Comparison of ENCODE assay signal across 5 mouse cellular contexts in genomic region chr3:45117921-45118320, GRCm38 (mm10).
A peak's percentile ranks its signal among the peaks of the same experiment; 100 is the strongest.
DNase-seq lines count a peak whose midpoint lies in the region; TF ChIP-seq lines count a peak whose summit lies in the region.
"Not testable (repeated sequence)": the region's sequence is repeated elsewhere in the genome, so short reads cannot be mapped to it uniquely, and the experiment has no call there.

No protein-coding gene starts in this region.

- not testable (repeated sequence) for TF ChIP-seq POLR2A in ES-Bruce4 (IDR thresholded peaks at IDR 0.05; ENCODE audit: insufficient read depth, low read length)

- H3K9me3 ChIP-seq in ES-Bruce4 (replicated peaks; ENCODE audit: control insufficient read depth, insufficient read depth, low read length, poor library complexity, severe bottlenecking), result peaks cover 19% of the 10 kb centered on the region
- H3K9me3 ChIP-seq in ES-E14 (ENCODE audit: control insufficient read depth, insufficient read depth, low read depth, low read length), result not testable (repeated sequence)

- H3K27ac ChIP-seq in ES-Bruce4 (ENCODE audit: insufficient read depth, low read length) (peak overlapping the region; percentile 54; the same call in 1 of the 2 replicates), ES-E14 (ENCODE audit: insufficient read depth, low read depth, low read length, poor library complexity, severe bottlenecking) (peak overlapping the region; percentile 76)

- H3K4me3 ChIP-seq in ES-Bruce4 (ENCODE audit: low read depth, low read length); ES-E14 (ENCODE audit: insufficient read depth in 1 of 2, low read depth in 1 of 2, low read length in 2 of 2, poor library complexity in 1 of 2, severe bottlenecking in 1 of 2): not testable (repeated sequence)

- not testable (repeated sequence) for H3K27me3 ChIP-seq in ES-Bruce4 (ENCODE audit: control insufficient read depth, insufficient read depth, low read length, poor library complexity, severe bottlenecking)

- TF ChIP-seq CTCF in ES-Bruce4 (IDR thresholded peaks at IDR 0.05; ENCODE audit: low read depth, low read length), result not testable (repeated sequence)

- H3K9ac ChIP-seq in ES-Bruce4 (ENCODE audit: low read depth, poor library complexity, severe bottlenecking); ES-E14 (ENCODE audit: insufficient read depth, low read depth, low read length, poor library complexity, severe bottlenecking): not testable (repeated sequence)

- H3K4me1 ChIP-seq in ES-Bruce4 (ENCODE audit: control insufficient read depth, insufficient read depth, low read length); ES-E14 (ENCODE audit: control insufficient read depth in 2 of 2, insufficient read depth in 2 of 2, low read length in 2 of 2, poor library complexity in 1 of 2): not testable (repeated sequence)

- TF ChIP-seq EP300 in ES-Bruce4 (IDR thresholded peaks at IDR 0.05; ENCODE audit: insufficient read depth, low read depth, low read length), result not testable (repeated sequence)

- DNase-seq in ES-CJ7 (ENCODE audit: low read depth, low spot score) (peak; percentile 65), ES-E14 (ENCODE audit: low read depth, low spot score) (peak; percentile 8), R1 (ENCODE audit: low read depth, low spot score) (peak; percentile 84), ZHBTc4 (ENCODE audit: low read depth, low spot score) (peak; percentile 72)

- H3K36me3 ChIP-seq in ES-Bruce4 (ENCODE audit: control insufficient read depth, insufficient read depth, low read length, poor library complexity, severe bottlenecking); ES-E14 (ENCODE audit: control insufficient read depth, insufficient read depth, low read length, poor library complexity, severe bottlenecking): not testable (repeated sequence)

- in situ Hi-C loops in ES-E14 (cut with MboI; ENCODE audit: low sequenced_read_pairs in 2 of 2, unreplicated experiment in 2 of 2), result not testable (repeated sequence)

Comparison
In these comparisons a context has a peak if more than half of its experiments do, and no peak if none do; other contexts are left out.
1. DNase-seq: peak in every context shown above with its lines; median percentile 84 in R1; 72 in ZHBTc4; 65 in ES-CJ7; 8 in ES-E14.